Mouse (Mus musculus): ENCODE results near the gene Zfp358. TPM values are rescaled to one million over a fixed set of nuclear protein-coding genes. Genes with fewer than 3 reads are reported as not detected.

Gene Zfp358
- polyA plus RNA-seq, 1 experiment from 2014 or later = 29.6 TPM

GRCm38 (mm10) chr8:3468838-3469237 is 24.1 kb upstream of the Zfp358 start:
- Histone ChIP-seq H3K9me3 (ENCODE audit: control insufficient read depth, low read depth, low read length) (no peaks in the 10 kb centered on the region), H3K4me3 (ENCODE audit: low read depth, low read length) (no peak overlapping the region), H3K4me2 (replicated peaks; ENCODE audit: low read depth, low read length) (no peak overlapping the region), H3K27ac (ENCODE audit: low read length) (no peak overlapping the region), H3K36me3 (ENCODE audit: control insufficient read depth, insufficient read depth, low read length) (no peaks in the 10 kb centered on the region), H3K4me1 (ENCODE audit: control insufficient read depth, insufficient read depth, low read length) (no peaks in the 10 kb centered on the region), H3K9ac (replicated peaks; ENCODE audit: low read depth, low read length) (no peak overlapping the region), H3K27me3 (ENCODE audit: control insufficient read depth, insufficient read depth, low read length) (no peaks in the 10 kb centered on the region)
- ATAC-seq (ENCODE audit: insufficient number of reproducible peaks, insufficient read depth, low FRiP score, low read depth) = no peak
- 97% methylated on average over 1 of the region's 1 CpGs for WGBS

GRCm38 (mm10) chr8:3470562-3470961 is 22.4 kb upstream of the Zfp358 start, which contains the start of gene Tex45:
TSS of gene Tex45 (plus strand) at chr8:3470862.
- no peak within 1 kb of the TSS for H3K4me3 ChIP-seq (ENCODE audit: low read depth, low read length)
- H3K27me3 ChIP-seq (ENCODE audit: control insufficient read depth, insufficient read depth, low read length) = no peaks in the 10 kb centered on the region
- no peak within 1 kb of the TSS for H3K27ac ChIP-seq (ENCODE audit: low read length)
- H3K36me3 ChIP-seq (ENCODE audit: control insufficient read depth, insufficient read depth, low read length) = no peaks in the 10 kb centered on the region
- H3K9ac ChIP-seq (replicated peaks; ENCODE audit: low read depth, low read length) = no peak within 1 kb of the TSS
- H3K4me2 ChIP-seq (replicated peaks; ENCODE audit: low read depth, low read length) = no peak within 1 kb of the TSS
- no peak for ATAC-seq (ENCODE audit: insufficient number of reproducible peaks, insufficient read depth, low FRiP score, low read depth)
- no peaks in the 10 kb centered on the region for H3K4me1 ChIP-seq (ENCODE audit: control insufficient read depth, insufficient read depth, low read length)
- H3K9me3 ChIP-seq (ENCODE audit: control insufficient read depth, low read depth, low read length) = no peaks in the 10 kb centered on the region

- WGBS = 32% methylated on average over 37 of the region's 37 CpGs
Measured at GRCm38 (mm10) chr8:3475715-3476429, 17.1 kb upstream of the Zfp358 start.

GRCm38 (mm10) chr8:3480221-3480785 is 12.6 kb upstream of the Zfp358 start:
- ATAC-seq (ENCODE audit: insufficient number of reproducible peaks, insufficient read depth, low FRiP score, low read depth) = no peak
- H3K27ac ChIP-seq (ENCODE audit: low read length) = no peak overlapping the region; the same call in 1 of the 2 replicates

More at GRCm38 (mm10) chr8:3475715-3476429, 17.1 kb upstream of the Zfp358 start:
- Histone ChIP-seq H3K36me3 (ENCODE audit: control insufficient read depth, insufficient read depth, low read length) (no peaks in the 10 kb centered on the region), H3K9me3 (ENCODE audit: control insufficient read depth, low read depth, low read length) (no peaks in the 10 kb centered on the region), H3K4me1 (ENCODE audit: control insufficient read depth, insufficient read depth, low read length) (no peaks in the 10 kb centered on the region), H3K9ac (replicated peaks; ENCODE audit: low read depth, low read length) (no peak overlapping the region), H3K4me3 (ENCODE audit: low read depth, low read length) (peak overlapping the region; percentile 15; the same call in 1 of the 2 replicates), H3K4me2 (replicated peaks; ENCODE audit: low read depth, low read length) (peak overlapping the region; percentile 37), H3K27me3 (ENCODE audit: control insufficient read depth, insufficient read depth, low read length) (no peaks in the 10 kb centered on the region), H3K27ac (ENCODE audit: low read length) (no peak overlapping the region)
- no peak for ATAC-seq (ENCODE audit: insufficient number of reproducible peaks, insufficient read depth, low FRiP score, low read depth)

GRCm38 (mm10) chr8:3481605-3482004 is 11.3 kb upstream of the Zfp358 start:
- Histone ChIP-seq H3K4me3 (ENCODE audit: low read depth, low read length) (no peak overlapping the region), H3K4me1 (ENCODE audit: control insufficient read depth, insufficient read depth, low read length) (no peaks in the 10 kb centered on the region)
- WGBS = 67% methylated on average over 5 of the region's 5 CpGs

More at GRCm38 (mm10) chr8:3480221-3480785, 12.6 kb upstream of the Zfp358 start:
- WGBS = 48% methylated on average over 4 of the region's 4 CpGs
- H3K4me2 ChIP-seq (replicated peaks; ENCODE audit: low read depth, low read length) = no peak overlapping the region
- no peaks in the 10 kb centered on the region for H3K36me3 ChIP-seq (ENCODE audit: control insufficient read depth, insufficient read depth, low read length)
- no peaks in the 10 kb centered on the region for H3K27me3 ChIP-seq (ENCODE audit: control insufficient read depth, insufficient read depth, low read length)
- no peak overlapping the region for H3K9ac ChIP-seq (replicated peaks; ENCODE audit: low read depth, low read length)
- H3K4me1 ChIP-seq (ENCODE audit: control insufficient read depth, insufficient read depth, low read length) = no peaks in the 10 kb centered on the region
- no peak overlapping the region for H3K4me3 ChIP-seq (ENCODE audit: low read depth, low read length)
- no peaks in the 10 kb centered on the region for H3K9me3 ChIP-seq (ENCODE audit: control insufficient read depth, low read depth, low read length)

GRCm38 (mm10) chr8:3482240-3482740 is 10.6 kb upstream of the Zfp358 start:
- H3K9ac ChIP-seq (replicated peaks; ENCODE audit: low read depth, low read length) = no peak overlapping the region
- H3K9me3 ChIP-seq (ENCODE audit: control insufficient read depth, low read depth, low read length) = no peaks in the 10 kb centered on the region
- no peaks in the 10 kb centered on the region for H3K27me3 ChIP-seq (ENCODE audit: control insufficient read depth, insufficient read depth, low read length)
- H3K4me1 ChIP-seq (ENCODE audit: control insufficient read depth, insufficient read depth, low read length) = no peaks in the 10 kb centered on the region
- WGBS = 81% methylated on average over 22 of the region's 22 CpGs
- no peak for ATAC-seq (ENCODE audit: insufficient number of reproducible peaks, insufficient read depth, low FRiP score, low read depth)
- no peak overlapping the region for H3K27ac ChIP-seq (ENCODE audit: low read length)
- H3K36me3 ChIP-seq (ENCODE audit: control insufficient read depth, insufficient read depth, low read length) = no peaks in the 10 kb centered on the region
- no peak overlapping the region for H3K4me3 ChIP-seq (ENCODE audit: low read depth, low read length)
- H3K4me2 ChIP-seq (replicated peaks; ENCODE audit: low read depth, low read length) = no peak overlapping the region

More at GRCm38 (mm10) chr8:3481605-3482004, 11.3 kb upstream of the Zfp358 start:
- Histone ChIP-seq H3K9ac (replicated peaks; ENCODE audit: low read depth, low read length) (no peak overlapping the region), H3K36me3 (ENCODE audit: control insufficient read depth, insufficient read depth, low read length) (no peaks in the 10 kb centered on the region), H3K4me2 (replicated peaks; ENCODE audit: low read depth, low read length) (no peak overlapping the region), H3K9me3 (ENCODE audit: control insufficient read depth, low read depth, low read length) (no peaks in the 10 kb centered on the region), H3K27ac (ENCODE audit: low read length) (no peak overlapping the region), H3K27me3 (ENCODE audit: control insufficient read depth, insufficient read depth, low read length) (no peaks in the 10 kb centered on the region)
- ATAC-seq (ENCODE audit: insufficient number of reproducible peaks, insufficient read depth, low FRiP score, low read depth) = no peak

GRCm38 (mm10) chr8:3483546-3483945 is 9.4 kb upstream of the Zfp358 start:
- 72% methylated on average over 7 of the region's 7 CpGs for WGBS
- Histone ChIP-seq H3K9ac (replicated peaks; ENCODE audit: low read depth, low read length) (no peak overlapping the region), H3K4me2 (replicated peaks; ENCODE audit: low read depth, low read length) (no peak overlapping the region), H3K9me3 (ENCODE audit: control insufficient read depth, low read depth, low read length) (no peaks in the 10 kb centered on the region), H3K27me3 (ENCODE audit: control insufficient read depth, insufficient read depth, low read length) (no peaks in the 10 kb centered on the region), H3K4me1 (ENCODE audit: control insufficient read depth, insufficient read depth, low read length) (no peaks in the 10 kb centered on the region), H3K36me3 (ENCODE audit: control insufficient read depth, insufficient read depth, low read length) (no peaks in the 10 kb centered on the region), H3K27ac (ENCODE audit: low read length) (no peak overlapping the region), H3K4me3 (ENCODE audit: low read depth, low read length) (no peak overlapping the region)
- no peak for ATAC-seq (ENCODE audit: insufficient number of reproducible peaks, insufficient read depth, low FRiP score, low read depth)

- 25% methylated on average over 5 of the region's 5 CpGs for WGBS
- H3K9ac ChIP-seq (replicated peaks; ENCODE audit: low read depth, low read length) = no peak overlapping the region
- no peaks in the 10 kb centered on the region for H3K27me3 ChIP-seq (ENCODE audit: control insufficient read depth, insufficient read depth, low read length)
- no peak overlapping the region for H3K4me2 ChIP-seq (replicated peaks; ENCODE audit: low read depth, low read length)
- no peaks in the 10 kb centered on the region for H3K36me3 ChIP-seq (ENCODE audit: control insufficient read depth, insufficient read depth, low read length)
- no peaks in the 10 kb centered on the region for H3K9me3 ChIP-seq (ENCODE audit: control insufficient read depth, low read depth, low read length)
- no peak overlapping the region for H3K27ac ChIP-seq (ENCODE audit: low read length)
- no peak for ATAC-seq (ENCODE audit: insufficient number of reproducible peaks, insufficient read depth, low FRiP score, low read depth)
- H3K4me1 ChIP-seq (ENCODE audit: control insufficient read depth, insufficient read depth, low read length) = no peaks in the 10 kb centered on the region
- H3K4me3 ChIP-seq (ENCODE audit: low read depth, low read length) = no peak overlapping the region
Measured at GRCm38 (mm10) chr8:3485192-3485591, 7.7 kb upstream of the Zfp358 start.
